Mouse (Mus musculus) E14TG2a.4 (cell line): ENCODE data around the gene Ttc7b.

Experiments used
- CTCF ChIP-seq: conservative IDR thresholded peaks from 2 replicates; pipeline ENCODE4 v1.5.1; 2014; ENCODE audit warnings: low read length
- NANOG ChIP-seq: IDR thresholded peaks from 2 replicates; pipeline ENCODE4 v1.6.1; 2014; ENCODE audit warnings: borderline replicate concordance, low read length, mixed read lengths

DNA sequence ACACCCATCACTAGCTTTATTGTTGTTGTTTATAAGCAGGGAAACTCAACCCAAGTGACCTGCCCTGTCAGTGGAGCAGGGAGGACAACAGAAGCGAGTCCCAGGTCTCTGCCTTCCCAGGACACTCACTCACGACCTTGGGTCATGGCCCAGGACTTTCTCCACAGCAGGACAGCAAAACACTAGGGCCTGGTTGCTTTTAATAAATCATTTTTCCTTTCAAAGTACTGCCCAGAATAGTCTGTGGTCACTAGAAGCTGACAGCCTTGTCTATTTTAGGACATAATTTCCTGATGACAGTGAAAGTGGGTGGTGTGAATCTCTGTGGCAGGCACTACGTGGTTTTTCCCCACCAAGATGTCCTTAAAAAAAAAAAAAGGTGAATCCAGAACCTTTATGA is 7.6 kb upstream of the Ttc7b start:
- TF ChIP-seq CTCF (no peak), NANOG (no peak)
